Mouse (Mus musculus): ENCODE results near the gene Acaca. TPM values are rescaled to one million over a fixed set of nuclear protein-coding genes. Genes with fewer than 3 reads are reported as not detected.

Gene Acaca
- polyA plus RNA-seq, 1 experiment = 29.9 TPM

DNA sequence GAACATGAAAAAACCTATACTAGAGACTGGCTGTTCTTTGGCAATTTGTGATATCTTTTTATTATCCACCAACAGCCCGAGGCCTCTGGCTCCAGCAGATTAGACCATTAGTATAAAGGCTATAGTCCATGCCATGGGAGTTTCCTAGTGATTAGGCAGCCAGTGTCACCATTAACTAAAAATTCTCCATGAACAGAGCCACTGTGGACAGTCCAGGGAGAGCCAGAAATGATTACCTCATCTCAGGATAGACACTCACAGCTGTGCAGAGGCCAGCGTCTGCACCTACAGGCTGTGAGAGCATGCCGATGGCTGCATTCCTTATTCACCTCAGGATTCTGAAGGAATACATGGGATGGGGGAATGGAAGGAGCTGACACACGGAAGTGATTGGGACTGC is 243.7 kb downstream of the Acaca start:
- H3K36me3 ChIP-seq (ENCODE audit: control insufficient read depth, insufficient read depth) = peaks cover 34% of the 10 kb centered on the region
- TF ChIP-seq USF1 (IDR thresholded peaks at IDR 0.05; ENCODE audit: low read depth) = no peak
- no peak for TF ChIP-seq CEBPB (IDR thresholded peaks at IDR 0.05; ENCODE audit: low read depth)
- peak; percentile 9 for TF ChIP-seq MYOD1 (IDR thresholded peaks at IDR 0.05; ENCODE audit: control insufficient read depth, insufficient read length, low read depth)

DNA sequence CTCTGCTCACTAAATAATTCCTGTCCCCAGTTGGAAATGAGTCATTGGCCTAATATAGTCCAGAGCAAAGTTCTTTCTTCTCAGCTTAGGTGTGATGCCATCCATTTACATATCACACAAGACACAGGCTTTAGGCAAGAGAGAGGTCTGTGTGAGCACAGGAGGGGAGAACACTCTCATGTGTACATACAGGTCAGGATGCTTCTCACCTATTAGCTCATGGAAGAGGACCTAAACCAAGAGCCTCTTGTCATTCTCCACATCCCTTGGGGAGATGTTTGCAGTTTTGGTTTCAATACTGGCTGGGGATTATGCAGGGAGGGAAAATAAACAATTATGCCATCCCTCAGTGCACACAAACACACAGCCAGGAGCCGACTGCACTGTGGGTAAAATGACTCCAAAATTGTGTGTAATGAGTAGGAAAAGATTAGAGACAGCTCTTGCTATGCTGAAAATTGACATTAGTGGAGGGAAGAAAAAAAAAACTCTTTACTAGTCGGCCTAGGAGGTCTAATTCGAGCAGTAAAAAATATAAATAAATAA is 246.6 kb downstream of the Acaca start:
- Histone ChIP-seq H3ac (ENCODE audit: control insufficient read depth, insufficient read length, low read depth) (no peak overlapping the region), H3K36me3 (ENCODE audit: control insufficient read depth, insufficient read depth) (peaks cover 36% of the 10 kb centered on the region), H3K79me3 (ENCODE audit: low read depth) (no peaks in the 10 kb centered on the region), H3K4me3 (ENCODE audit: insufficient read depth, poor library complexity, severe bottlenecking) (no peak overlapping the region), H3K79me2 (ENCODE audit: control insufficient read depth, insufficient read depth) (no peaks in the 10 kb centered on the region), H3K27me3 (ENCODE audit: control insufficient read depth, insufficient read depth, insufficient read length) (no peaks in the 10 kb centered on the region)
- TF ChIP-seq MYOD1 (IDR thresholded peaks at IDR 0.05; ENCODE audit: control insufficient read depth, insufficient read length, low read depth) (no peak), USF1 (IDR thresholded peaks at IDR 0.05; ENCODE audit: low read depth) (no peak), CEBPB (IDR thresholded peaks at IDR 0.05; ENCODE audit: low read depth) (no peak), FOSL1 (IDR thresholded peaks at IDR 0.05; ENCODE audit: insufficient read depth, low read length, poor library complexity, severe bottlenecking) (no peak), CTCF (IDR thresholded peaks at IDR 0.05; ENCODE audit: control insufficient read depth, insufficient read depth, insufficient read length) (no peak), MAX (IDR thresholded peaks at IDR 0.05) (no peak), MYOG (IDR thresholded peaks at IDR 0.05; ENCODE audit: control insufficient read depth, extremely low read depth, insufficient read length) (no peak)

More for the DNA sequence above, 243.7 kb downstream of the Acaca start:
- Histone ChIP-seq H3K27me3 (ENCODE audit: control insufficient read depth, insufficient read depth, insufficient read length) (no peaks in the 10 kb centered on the region), H3K4me3 (ENCODE audit: insufficient read depth, poor library complexity, severe bottlenecking) (no peak overlapping the region), H3K79me2 (ENCODE audit: control insufficient read depth, insufficient read depth) (no peaks in the 10 kb centered on the region), H3ac (ENCODE audit: control insufficient read depth, insufficient read length, low read depth) (no peak overlapping the region), H3K79me3 (ENCODE audit: low read depth) (no peaks in the 10 kb centered on the region)

DNA sequence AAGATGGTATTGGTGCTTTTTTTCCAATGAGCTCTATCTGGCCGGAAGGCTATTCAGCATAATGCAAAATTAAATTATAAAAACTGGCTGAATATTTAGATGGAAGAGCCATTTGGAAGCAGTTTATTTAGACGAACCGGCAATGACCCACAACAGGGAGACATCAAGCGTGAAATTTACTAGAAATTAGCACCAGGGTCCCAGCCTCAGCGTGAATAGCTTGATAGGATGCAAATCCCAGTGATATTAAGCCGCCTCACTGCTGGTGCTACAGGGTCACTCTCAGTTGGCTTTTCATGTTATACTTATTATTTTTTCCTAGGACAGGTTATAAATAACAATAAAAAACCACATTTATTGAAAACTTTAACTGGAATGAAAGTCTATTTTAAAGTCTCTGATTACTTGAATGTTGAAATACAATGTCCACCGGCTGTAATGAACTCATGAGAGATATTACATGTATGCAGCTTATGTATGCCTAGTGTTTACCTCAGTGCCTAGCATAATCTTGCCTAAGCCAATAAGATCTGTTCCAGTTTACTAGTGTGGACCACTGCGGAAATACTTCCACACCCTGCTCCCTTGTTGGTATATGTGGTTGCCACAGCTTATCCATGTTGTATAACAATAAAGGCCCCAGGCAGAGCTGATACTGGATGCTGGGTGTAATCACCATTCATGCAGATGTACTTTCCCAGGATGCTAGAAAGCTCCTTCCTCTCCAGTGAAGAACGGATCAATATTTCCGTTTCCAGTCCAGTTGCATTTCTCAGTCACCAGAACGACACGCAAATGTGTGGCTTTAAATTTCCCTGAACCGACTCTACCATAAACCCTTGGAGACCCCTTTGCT is 247.3 kb downstream of the Acaca start:
- no peaks in the 10 kb centered on the region for H3K27me3 ChIP-seq (ENCODE audit: control insufficient read depth, insufficient read depth, insufficient read length)
- peaks cover 35% of the 10 kb centered on the region for H3K36me3 ChIP-seq (ENCODE audit: control insufficient read depth, insufficient read depth)
- H3K79me2 ChIP-seq (ENCODE audit: control insufficient read depth, insufficient read depth) = no peaks in the 10 kb centered on the region
- H3ac ChIP-seq (ENCODE audit: control insufficient read depth, insufficient read length, low read depth) = no peak overlapping the region
- TF ChIP-seq MAX (IDR thresholded peaks at IDR 0.05) = no peak
- TF ChIP-seq USF1 (IDR thresholded peaks at IDR 0.05; ENCODE audit: low read depth) = no peak
- TF ChIP-seq MYOD1 (IDR thresholded peaks at IDR 0.05; ENCODE audit: control insufficient read depth, insufficient read length, low read depth) = no peak
- no peaks in the 10 kb centered on the region for H3K79me3 ChIP-seq (ENCODE audit: low read depth)
- H3K4me3 ChIP-seq (ENCODE audit: insufficient read depth, poor library complexity, severe bottlenecking) = no peak overlapping the region

DNA sequence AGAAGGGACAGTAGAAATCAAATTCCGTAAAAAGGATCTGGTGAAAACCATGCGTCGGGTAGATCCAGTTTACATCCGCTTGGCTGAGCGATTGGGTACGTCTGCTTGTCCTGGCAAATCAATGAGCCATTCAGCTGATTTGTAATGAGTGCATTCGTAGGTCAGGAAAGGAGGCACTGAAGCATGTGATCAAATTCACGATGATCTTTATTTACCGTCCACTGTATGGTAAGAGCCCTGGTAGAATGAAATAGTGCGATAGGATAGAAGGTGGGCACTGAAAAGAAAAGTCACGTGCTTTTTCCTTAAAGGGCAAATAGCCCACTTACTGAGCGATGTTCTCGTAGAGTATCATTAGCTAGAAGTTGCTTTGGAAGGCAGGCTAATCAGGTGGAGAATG is 253.0 kb downstream of the Acaca start:
- no peaks in the 10 kb centered on the region for H3K27me3 ChIP-seq (ENCODE audit: control insufficient read depth, insufficient read depth, insufficient read length)
- no peaks in the 10 kb centered on the region for H3K79me3 ChIP-seq (ENCODE audit: low read depth)
- H3K4me3 ChIP-seq (ENCODE audit: insufficient read depth, poor library complexity, severe bottlenecking) = no peak overlapping the region
- H3K79me2 ChIP-seq (ENCODE audit: control insufficient read depth, insufficient read depth) = no peaks in the 10 kb centered on the region
- no peak for TF ChIP-seq USF1 (IDR thresholded peaks at IDR 0.05; ENCODE audit: low read depth)
- TF ChIP-seq MYOD1 (IDR thresholded peaks at IDR 0.05; ENCODE audit: control insufficient read depth, insufficient read length, low read depth) = no peak
- H3K36me3 ChIP-seq (ENCODE audit: control insufficient read depth, insufficient read depth) = peaks cover 52% of the 10 kb centered on the region
- no peak overlapping the region for H3ac ChIP-seq (ENCODE audit: control insufficient read depth, insufficient read length, low read depth)

DNA sequence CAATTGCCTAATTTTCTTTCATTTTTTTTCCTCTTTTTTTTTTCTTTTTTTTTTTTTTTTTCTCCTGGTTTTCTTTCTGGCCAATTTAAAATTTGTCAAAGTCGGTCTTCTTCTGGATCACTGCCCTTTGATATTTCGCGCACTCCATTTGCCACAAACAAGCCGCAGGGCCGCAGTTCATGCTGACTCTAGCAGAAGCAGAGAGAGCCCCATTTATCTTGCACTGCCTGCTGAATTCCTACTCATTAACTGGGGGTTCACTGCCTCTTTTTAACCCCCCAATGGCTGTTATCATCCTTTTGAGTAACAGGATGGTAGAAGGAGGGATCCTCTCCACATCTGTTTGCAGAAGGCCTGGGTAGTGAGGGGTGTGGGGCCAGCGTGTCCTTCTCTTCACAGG is 254.4 kb downstream of the Acaca start:
- Histone ChIP-seq H3K36me3 (ENCODE audit: control insufficient read depth, insufficient read depth) (peaks cover 46% of the 10 kb centered on the region), H3K27me3 (ENCODE audit: control insufficient read depth, insufficient read depth, insufficient read length) (no peaks in the 10 kb centered on the region), H3K79me2 (ENCODE audit: control insufficient read depth, insufficient read depth) (no peaks in the 10 kb centered on the region), H3K79me3 (ENCODE audit: low read depth) (no peaks in the 10 kb centered on the region), H3ac (ENCODE audit: control insufficient read depth, insufficient read length, low read depth) (no peak overlapping the region), H3K4me3 (ENCODE audit: insufficient read depth, poor library complexity, severe bottlenecking) (no peak overlapping the region)
- TF ChIP-seq CTCF (IDR thresholded peaks at IDR 0.05; ENCODE audit: control insufficient read depth, insufficient read depth, insufficient read length) = no peak
- TF ChIP-seq MYOD1 (IDR thresholded peaks at IDR 0.05; ENCODE audit: control insufficient read depth, insufficient read length, low read depth) = no peak
- no peak for TF ChIP-seq USF1 (IDR thresholded peaks at IDR 0.05; ENCODE audit: low read depth)
- TF ChIP-seq CEBPB (IDR thresholded peaks at IDR 0.05; ENCODE audit: low read depth) = no peak

DNA sequence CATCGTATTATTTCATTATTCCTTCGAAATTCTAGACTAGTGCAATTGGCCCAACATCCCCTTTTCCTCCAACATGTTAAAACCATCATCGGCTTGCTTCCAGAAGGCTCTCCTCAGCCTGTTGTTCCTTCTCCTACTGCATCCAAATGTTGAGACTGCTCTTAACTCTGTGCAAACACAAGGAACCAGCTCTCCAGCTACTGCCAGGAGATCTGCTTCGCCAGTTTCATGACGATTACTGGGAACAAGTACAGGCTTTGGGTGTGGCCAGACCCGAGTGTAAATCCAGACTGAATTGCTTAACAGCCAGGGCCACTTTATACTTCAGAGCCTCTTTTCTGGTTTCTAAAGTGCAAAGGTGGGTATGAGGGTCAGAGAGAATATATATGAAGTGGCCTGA is 259.9 kb downstream of the Acaca start:
- no peak overlapping the region for H3ac ChIP-seq (ENCODE audit: control insufficient read depth, insufficient read length, low read depth)
- no peaks in the 10 kb centered on the region for H3K79me3 ChIP-seq (ENCODE audit: low read depth)
- peaks cover 32% of the 10 kb centered on the region for H3K36me3 ChIP-seq (ENCODE audit: control insufficient read depth, insufficient read depth)
- no peak overlapping the region for H3K4me3 ChIP-seq (ENCODE audit: insufficient read depth, poor library complexity, severe bottlenecking)
- TF ChIP-seq FOSL1 (IDR thresholded peaks at IDR 0.05; ENCODE audit: insufficient read depth, low read length, poor library complexity, severe bottlenecking) (no peak), MAX (IDR thresholded peaks at IDR 0.05) (no peak), MYOG (IDR thresholded peaks at IDR 0.05; ENCODE audit: control insufficient read depth, extremely low read depth, insufficient read length) (no peak), CTCF (IDR thresholded peaks at IDR 0.05; ENCODE audit: control insufficient read depth, insufficient read depth, insufficient read length) (no peak), CEBPB (IDR thresholded peaks at IDR 0.05; ENCODE audit: low read depth) (no peak), USF1 (IDR thresholded peaks at IDR 0.05; ENCODE audit: low read depth) (no peak), MYOD1 (IDR thresholded peaks at IDR 0.05; ENCODE audit: control insufficient read depth, insufficient read length, low read depth) (no peak)
- no peaks in the 10 kb centered on the region for H3K79me2 ChIP-seq (ENCODE audit: control insufficient read depth, insufficient read depth)
- no peaks in the 10 kb centered on the region for H3K27me3 ChIP-seq (ENCODE audit: control insufficient read depth, insufficient read depth, insufficient read length)
